Mouse (Mus musculus) cerebellum, adult (tissue): ENCODE data around the gene Kdm6b.

Experiments used
- ATAC-seq: cut with Nextera tagmentation; 2 replicates; pipeline ENCODE4 v1.9.2; 2017; ENCODE audit warnings: mild to moderate bottlenecking, moderate library complexity, mixed read lengths; ENCODE audit not compliant: insufficient number of reproducible peaks, low FRiP score, low TSS enrichment

Kdm6b gene

GRCm38 (mm10) chr11:69413221-69414181 lies at the start of gene Kdm6b:
TSS of gene Kdm6b (minus strand) at chr11:69413675.
- no peak for ATAC-seq

DNA sequence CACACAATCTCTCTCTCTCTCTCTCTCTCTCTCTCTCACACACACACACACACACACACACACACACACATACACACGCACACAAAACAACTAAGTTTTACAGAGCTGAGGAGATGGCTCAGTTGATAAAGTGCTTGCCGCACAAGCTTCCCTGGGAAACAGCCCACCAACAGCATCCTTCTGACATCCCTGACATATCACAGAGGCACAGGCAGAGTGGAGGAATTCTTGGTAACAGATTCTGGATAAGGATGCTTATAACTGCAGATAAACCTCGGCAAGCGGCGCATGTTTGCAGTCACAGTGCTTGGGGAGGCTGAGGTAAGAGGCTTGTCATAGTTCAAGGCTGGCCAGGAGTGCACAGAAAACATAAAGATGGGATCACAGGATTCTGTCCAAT lies 48.1 kb upstream of the Kdm6b start:
- ATAC-seq: no peak

- no peak for ATAC-seq
Observed at GRCm38 (mm10) chr11:69459883-69460282, 46.4 kb upstream of the Kdm6b start.

DNA sequence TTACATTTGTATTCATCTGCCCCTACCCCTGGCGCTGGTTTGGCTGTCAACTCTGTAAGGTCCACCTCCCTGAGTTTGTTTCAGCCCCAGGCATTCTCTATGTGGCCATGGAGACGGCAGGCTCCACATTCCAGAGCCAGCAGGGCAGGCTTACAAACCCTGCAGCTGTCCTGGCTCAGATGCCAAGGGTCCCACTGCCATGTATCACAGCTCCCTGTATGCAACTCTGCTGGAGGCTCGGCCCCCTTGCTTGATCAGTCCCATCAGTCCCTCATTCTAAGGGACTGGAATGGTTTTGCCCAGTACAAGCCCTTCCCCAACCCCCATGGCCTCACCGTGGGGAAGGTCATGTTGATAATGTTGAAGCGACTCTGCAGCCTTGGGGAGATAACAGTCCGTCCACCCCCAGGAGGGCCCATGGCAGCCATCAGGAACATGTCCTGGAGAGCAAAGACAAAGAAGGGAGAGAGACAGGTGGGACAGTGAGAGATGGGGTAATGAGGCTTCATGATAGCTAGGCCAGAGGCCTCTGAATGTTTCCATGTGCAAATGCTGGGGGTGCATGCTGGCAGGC lies 43.6 kb upstream of the Kdm6b start:
- ATAC-seq: no peak

GRCm38 (mm10) chr11:69452114-69452867 lies 38.8 kb upstream of the Kdm6b start:
- ATAC-seq: no peak

- no peak for ATAC-seq
Observed at GRCm38 (mm10) chr11:69447299-69447698, 33.8 kb upstream of the Kdm6b start.

- no peak for ATAC-seq
Observed at GRCm38 (mm10) chr11:69443328-69443727, 29.9 kb upstream of the Kdm6b start.

DNA sequence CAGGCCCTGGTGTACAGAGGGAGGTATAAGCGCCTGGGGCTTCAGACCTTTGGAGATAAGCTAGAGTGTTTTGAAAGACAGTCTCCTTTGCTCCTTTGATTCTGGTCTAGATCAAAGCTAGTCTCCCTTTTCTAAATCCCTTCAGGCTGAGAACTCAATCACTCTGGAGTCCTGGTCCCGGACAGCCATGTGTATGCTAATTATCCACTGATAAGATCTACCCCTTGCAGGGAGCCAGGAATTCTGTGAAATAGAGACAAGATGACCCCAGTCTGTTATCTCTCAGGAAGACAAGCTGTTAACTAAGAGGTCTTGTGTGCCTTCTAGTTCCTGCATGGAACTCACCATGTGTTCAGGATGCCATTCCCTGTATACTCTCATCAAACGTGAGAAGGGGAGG lies 23.8 kb upstream of the Kdm6b start:
- ATAC-seq: no peak

DNA sequence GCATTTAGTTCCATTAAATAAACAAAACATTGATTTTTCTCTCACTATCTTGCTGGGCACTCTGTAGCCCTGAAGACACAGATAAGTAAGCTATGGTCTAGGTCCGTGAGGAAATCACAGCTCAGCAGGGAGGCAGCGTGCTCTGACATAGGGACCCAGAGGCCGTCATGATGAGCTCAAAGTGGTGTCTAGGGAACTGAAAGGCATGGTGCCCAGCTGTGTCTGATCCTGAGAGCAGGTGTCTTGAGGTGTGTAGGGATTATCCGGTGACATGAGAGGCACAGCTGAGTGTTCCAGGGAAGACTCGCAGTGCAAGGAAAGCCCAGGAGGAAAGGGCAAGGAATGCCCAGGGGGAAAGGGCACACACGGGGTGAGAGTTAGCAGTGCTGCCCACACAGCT lies 19.7 kb upstream of the Kdm6b start:
- ATAC-seq: no peak

GRCm38 (mm10) chr11:69432640-69432982 lies 19.1 kb upstream of the Kdm6b start:
- ATAC-seq: no peak; the same call in 1 of the 2 replicates

- peak; percentile 72; the same call in 1 of the 2 replicates for ATAC-seq
Observed at GRCm38 (mm10) chr11:69431829-69432639, 18.6 kb upstream of the Kdm6b start.

GRCm38 (mm10) chr11:69430631-69431030 lies 17.2 kb upstream of the Kdm6b start:
- ATAC-seq: no peak

GRCm38 (mm10) chr11:69429313-69429712 lies 15.8 kb upstream of the Kdm6b start:
- ATAC-seq: no peak

- ATAC-seq: no peak
Observed at GRCm38 (mm10) chr11:69428751-69429150, 15.3 kb upstream of the Kdm6b start.

DNA sequence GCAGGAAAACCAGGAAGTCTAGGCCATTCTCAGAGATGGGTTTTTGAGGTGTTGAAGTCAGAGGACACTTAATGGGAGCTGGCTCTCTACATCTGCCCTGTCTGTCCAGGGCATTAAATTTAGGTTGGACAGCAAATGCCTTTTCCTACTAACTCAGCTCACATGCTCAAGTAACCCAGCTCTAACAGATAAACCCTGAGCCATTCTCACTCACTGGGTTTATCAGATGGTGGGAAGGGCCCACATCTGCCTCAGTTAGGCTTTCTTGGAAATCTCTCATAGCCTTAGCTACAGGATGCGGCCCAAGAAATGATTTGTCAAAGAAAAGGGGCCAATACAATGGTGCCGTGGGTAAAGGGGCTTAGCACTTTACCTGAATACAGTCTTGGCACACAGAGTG lies 12.8 kb upstream of the Kdm6b start:
- no peak for ATAC-seq

- ATAC-seq: no peak
Observed at GRCm38 (mm10) chr11:69423885-69424284, 10.4 kb upstream of the Kdm6b start.

- ATAC-seq: no peak
Observed at GRCm38 (mm10) chr11:69422842-69423241, 9.4 kb upstream of the Kdm6b start.

GRCm38 (mm10) chr11:69421131-69421977 lies 7.9 kb upstream of the Kdm6b start:
- no peak for ATAC-seq

GRCm38 (mm10) chr11:69420554-69421000 lies 7.1 kb upstream of the Kdm6b start:
- no peak for ATAC-seq
